Mouse (Mus musculus): ENCODE measurements at regions not wholly inside any gene's neighbourhood (a gene's known extent, or its start where the extent isn't known, plus 50 kb on each side); places are given as distances from the start of the nearest gene placed in this dataset.

GRCm38 (mm10) chr10:109136763-109137732 lies 126.3 kb upstream of the Syt1 start:
- Histone ChIP-seq H3K4me1 (peaks cover 4% of the 10 kb centered on the region; the same call in 1 of the 2 replicates), H3K4me3 (replicated peaks) (peak overlapping the region; percentile 91), H3K27me3 (replicated peaks) (no peaks in the 10 kb centered on the region), H3K9me3 (no peaks in the 10 kb centered on the region), H3K36me3 (replicated peaks; ENCODE audit: low read length) (no peaks in the 10 kb centered on the region)
- TF ChIP-seq GATA1 (IDR thresholded peaks at IDR 0.05; ENCODE audit: borderline replicate concordance, low read length) = no peak
- no peak for TF ChIP-seq FLI1 (IDR thresholded peaks at IDR 0.05; ENCODE audit: low read length)

DNA sequence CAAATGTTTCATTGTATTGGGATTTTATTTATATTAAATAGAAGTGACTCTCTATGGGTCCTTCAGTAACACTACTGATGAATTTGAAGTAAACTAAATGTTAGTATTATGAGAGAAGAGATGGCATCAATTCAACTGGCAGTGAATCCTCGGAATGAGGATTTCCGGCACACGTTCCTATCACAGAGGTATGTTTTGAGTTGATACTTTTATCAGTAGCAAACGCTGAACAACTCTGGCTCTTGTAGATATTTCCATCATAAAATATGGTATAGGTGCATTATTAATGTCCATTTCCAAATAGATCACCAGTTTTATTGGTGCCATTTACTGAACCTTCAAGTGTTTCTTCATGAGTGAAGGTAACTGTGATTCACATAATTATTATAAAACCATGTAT lies 123.7 kb upstream of the Syt1 start:
- no peak overlapping the region for H3K4me3 ChIP-seq (replicated peaks)

DNA sequence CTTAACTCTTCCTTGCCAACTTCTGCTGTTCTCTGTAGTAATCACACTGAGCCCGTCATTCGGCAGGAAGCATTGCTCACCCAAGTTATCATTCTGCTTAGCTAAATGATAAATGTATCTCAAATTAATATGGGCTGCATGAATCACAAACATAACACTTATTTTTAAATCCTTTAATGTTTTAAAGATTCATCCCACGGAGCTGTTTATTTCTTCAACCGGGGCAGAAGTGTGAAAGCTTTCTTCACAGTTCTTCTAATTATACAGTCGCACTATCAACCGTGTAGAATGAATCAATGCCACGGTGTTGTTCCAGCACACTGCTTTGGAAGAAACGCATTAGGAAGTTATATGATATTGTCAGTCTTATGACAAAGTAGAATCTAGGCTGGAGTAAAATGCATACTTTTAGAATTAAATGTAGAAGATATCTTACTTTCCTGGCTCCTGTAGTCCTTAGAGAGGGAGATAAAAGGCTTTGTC lies 121.3 kb upstream of the Syt1 start:
- Histone ChIP-seq H3K36me3 (replicated peaks; ENCODE audit: low read length) (no peaks in the 10 kb centered on the region), H3K9me3 (peaks cover 19% of the 10 kb centered on the region), H3K27me3 (replicated peaks) (no peaks in the 10 kb centered on the region), H3K4me3 (replicated peaks) (no peak overlapping the region), H3K4me1 (no peaks in the 10 kb centered on the region)
- TF ChIP-seq GATA1 (IDR thresholded peaks at IDR 0.05; ENCODE audit: borderline replicate concordance, low read length) = no peak
- no peak for TF ChIP-seq FLI1 (IDR thresholded peaks at IDR 0.05; ENCODE audit: low read length)

More for the DNA sequence above, 123.7 kb upstream of the Syt1 start:
- TF ChIP-seq FLI1 (IDR thresholded peaks at IDR 0.05; ENCODE audit: low read length) = no peak
- no peak for TF ChIP-seq GATA1 (IDR thresholded peaks at IDR 0.05; ENCODE audit: borderline replicate concordance, low read length)
- H3K36me3 ChIP-seq (replicated peaks; ENCODE audit: low read length) = no peaks in the 10 kb centered on the region
- H3K9me3 ChIP-seq = peaks cover 2% of the 10 kb centered on the region; the same call in 1 of the 2 replicates
- no peaks in the 10 kb centered on the region for H3K27me3 ChIP-seq (replicated peaks)
- H3K4me1 ChIP-seq = peaks cover 4% of the 10 kb centered on the region; the same call in 1 of the 2 replicates

DNA sequence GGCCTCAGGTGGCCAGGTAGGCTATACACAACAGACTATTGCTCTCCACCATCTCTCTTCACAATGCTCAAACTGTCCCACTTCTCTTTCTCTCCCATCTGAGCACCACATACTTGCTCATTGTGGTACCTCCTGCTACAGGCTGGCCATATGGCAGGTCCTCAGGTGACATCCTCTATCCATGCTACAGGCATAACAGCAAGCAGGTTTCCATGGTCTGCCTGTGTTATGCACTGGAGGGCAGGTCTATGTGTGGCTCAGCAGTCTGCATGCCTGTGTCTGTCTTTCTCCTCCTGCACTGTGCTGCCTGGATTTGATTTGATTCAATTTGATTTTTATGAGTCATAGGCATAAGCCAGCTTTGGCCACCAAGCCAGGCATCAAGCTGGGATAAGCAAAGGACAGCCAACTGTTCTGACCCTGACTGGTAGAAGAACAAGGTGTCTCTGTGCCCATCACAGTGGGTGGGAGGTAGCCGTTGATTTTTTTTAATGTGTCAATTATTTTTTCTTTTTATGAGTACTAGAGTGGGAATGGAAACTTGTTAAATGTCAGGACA lies 118.8 kb upstream of the Syt1 start:
- H3K4me3 ChIP-seq (replicated peaks) = peak overlapping the region; percentile 35
- H3K4me1 ChIP-seq = no peaks in the 10 kb centered on the region
- no peaks in the 10 kb centered on the region for H3K36me3 ChIP-seq (replicated peaks; ENCODE audit: low read length)
- TF ChIP-seq FLI1 (IDR thresholded peaks at IDR 0.05; ENCODE audit: low read length) = no peak
- no peak for TF ChIP-seq GATA1 (IDR thresholded peaks at IDR 0.05; ENCODE audit: borderline replicate concordance, low read length)
- no peaks in the 10 kb centered on the region for H3K27me3 ChIP-seq (replicated peaks)
- peaks cover 19% of the 10 kb centered on the region for H3K9me3 ChIP-seq

DNA sequence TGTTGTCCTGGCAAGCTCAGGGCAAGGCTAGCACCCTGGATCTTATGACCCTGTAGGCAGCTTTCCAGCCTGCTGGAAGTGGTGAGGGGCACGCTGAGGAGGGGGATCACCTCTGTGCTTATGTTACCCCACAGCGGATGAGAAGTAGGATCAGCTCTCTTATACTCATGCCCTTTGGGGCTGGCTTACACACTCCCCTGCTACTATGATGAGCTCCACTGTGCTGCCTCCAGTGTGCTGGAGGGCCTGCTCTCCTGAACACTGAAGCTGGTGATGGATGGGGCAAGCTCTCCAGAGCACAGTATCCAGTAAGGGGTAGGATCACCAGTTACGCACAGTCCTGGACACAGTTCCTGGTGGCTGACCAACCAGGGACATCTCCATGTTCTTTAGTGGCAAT lies 118.3 kb upstream of the Syt1 start:
- Histone ChIP-seq H3K36me3 (replicated peaks; ENCODE audit: low read length) (no peaks in the 10 kb centered on the region), H3K4me1 (no peaks in the 10 kb centered on the region), H3K27me3 (replicated peaks) (no peaks in the 10 kb centered on the region), H3K4me3 (replicated peaks) (no peak overlapping the region), H3K9me3 (peaks cover 19% of the 10 kb centered on the region)
- TF ChIP-seq FLI1 (IDR thresholded peaks at IDR 0.05; ENCODE audit: low read length) (no peak), GATA1 (IDR thresholded peaks at IDR 0.05; ENCODE audit: borderline replicate concordance, low read length) (no peak)

GRCm38 (mm10) chr10:109126699-109127098 lies 115.9 kb upstream of the Syt1 start:
- Histone ChIP-seq H3K27me3 (replicated peaks) (no peaks in the 10 kb centered on the region), H3K36me3 (replicated peaks; ENCODE audit: low read length) (no peaks in the 10 kb centered on the region), H3K4me1 (no peaks in the 10 kb centered on the region), H3K9me3 (peaks cover 19% of the 10 kb centered on the region), H3K4me3 (replicated peaks) (no peak overlapping the region)
- no peak for TF ChIP-seq FLI1 (IDR thresholded peaks at IDR 0.05; ENCODE audit: low read length)
- no peak for TF ChIP-seq GATA1 (IDR thresholded peaks at IDR 0.05; ENCODE audit: borderline replicate concordance, low read length)

DNA sequence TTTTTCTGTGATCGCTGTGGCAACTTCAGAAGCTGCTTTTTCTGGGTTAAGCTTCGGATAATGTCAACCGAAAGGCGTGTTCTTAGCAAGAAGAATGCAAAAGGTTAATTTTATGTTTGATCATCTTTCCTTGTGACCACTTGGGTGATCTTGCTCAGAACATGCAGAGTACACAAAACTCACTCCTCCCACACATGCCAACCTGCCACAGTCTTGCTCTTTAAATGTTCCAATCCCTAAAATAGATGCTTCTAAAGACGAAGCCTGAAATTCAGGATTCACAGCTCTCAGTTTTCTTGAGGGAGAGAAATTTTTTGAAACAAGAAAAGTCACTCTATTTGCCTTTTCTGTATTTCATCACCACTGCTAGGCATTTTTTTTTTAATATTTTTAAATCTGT lies 106.4 kb upstream of the Syt1 start:
- Histone ChIP-seq H3K4me1 (no peaks in the 10 kb centered on the region), H3K36me3 (replicated peaks; ENCODE audit: low read length) (no peaks in the 10 kb centered on the region), H3K9me3 (no peaks in the 10 kb centered on the region), H3K4me3 (replicated peaks) (no peak overlapping the region), H3K27me3 (replicated peaks) (no peaks in the 10 kb centered on the region)
- no peak for TF ChIP-seq GATA1 (IDR thresholded peaks at IDR 0.05; ENCODE audit: borderline replicate concordance, low read length)
- TF ChIP-seq FLI1 (IDR thresholded peaks at IDR 0.05; ENCODE audit: low read length) = no peak

DNA sequence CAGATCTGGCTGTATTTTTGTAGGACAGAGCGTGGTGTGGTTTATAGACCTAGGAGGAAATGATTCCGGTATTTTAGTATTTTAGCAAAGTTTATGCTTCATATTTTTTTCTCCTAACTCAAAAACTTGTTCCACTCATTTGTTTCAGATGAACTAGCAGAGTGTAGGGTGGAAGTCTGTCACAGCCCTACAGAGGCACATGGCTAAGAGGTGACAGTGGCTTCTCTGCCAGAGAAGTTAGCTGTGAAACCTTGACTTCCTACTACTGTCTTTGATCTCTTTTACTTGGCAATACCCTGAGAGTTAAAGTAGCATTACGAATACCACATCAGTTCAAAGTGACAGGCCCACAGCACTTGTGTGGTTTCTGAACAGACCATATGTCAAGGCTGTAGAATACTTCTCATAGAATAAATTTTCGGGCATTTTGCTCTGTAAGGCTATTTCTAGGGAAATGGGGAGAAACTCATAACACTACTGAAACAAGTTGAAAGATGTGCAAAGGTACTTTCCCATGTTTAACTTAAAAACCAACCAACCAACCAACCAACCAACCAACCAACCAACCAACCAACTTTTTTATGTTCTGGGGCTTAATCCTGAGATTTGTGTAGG lies 104.3 kb upstream of the Syt1 start:
- no peaks in the 10 kb centered on the region for H3K36me3 ChIP-seq (replicated peaks; ENCODE audit: low read length)
- TF ChIP-seq GATA1 (IDR thresholded peaks at IDR 0.05; ENCODE audit: borderline replicate concordance, low read length) (no peak), FLI1 (IDR thresholded peaks at IDR 0.05; ENCODE audit: low read length) (no peak)
- H3K9me3 ChIP-seq = no peaks in the 10 kb centered on the region
- no peak overlapping the region for H3K4me3 ChIP-seq (replicated peaks)
- H3K27me3 ChIP-seq (replicated peaks) = no peaks in the 10 kb centered on the region
- no peaks in the 10 kb centered on the region for H3K4me1 ChIP-seq

- Histone ChIP-seq H3K27me3 (replicated peaks) (no peaks in the 10 kb centered on the region), H3K4me1 (no peaks in the 10 kb centered on the region), H3K4me3 (replicated peaks) (no peak overlapping the region), H3K9me3 (peaks cover 4% of the 10 kb centered on the region; the same call in 1 of the 2 replicates), H3K36me3 (replicated peaks; ENCODE audit: low read length) (no peaks in the 10 kb centered on the region)
- TF ChIP-seq GATA1 (IDR thresholded peaks at IDR 0.05; ENCODE audit: borderline replicate concordance, low read length) (no peak), FLI1 (IDR thresholded peaks at IDR 0.05; ENCODE audit: low read length) (no peak)
Observed at GRCm38 (mm10) chr10:109105781-109106180, 95.0 kb upstream of the Syt1 start.

Measured in megakaryocyte, embryonic 14.5 days (primary cell).